Mouse (Mus musculus): Measurements from ENCODE around the gene Pafah1b3. TPM values are rescaled to one million over a fixed set of nuclear protein-coding genes. Genes with fewer than 3 reads are reported as not detected.
A peak's percentile ranks its signal among the peaks of the same experiment; 100 is the strongest.

The Pafah1b3 gene
- polyA plus RNA-seq, 1 experiment from 2014 or later: 556 TPM

DNA sequence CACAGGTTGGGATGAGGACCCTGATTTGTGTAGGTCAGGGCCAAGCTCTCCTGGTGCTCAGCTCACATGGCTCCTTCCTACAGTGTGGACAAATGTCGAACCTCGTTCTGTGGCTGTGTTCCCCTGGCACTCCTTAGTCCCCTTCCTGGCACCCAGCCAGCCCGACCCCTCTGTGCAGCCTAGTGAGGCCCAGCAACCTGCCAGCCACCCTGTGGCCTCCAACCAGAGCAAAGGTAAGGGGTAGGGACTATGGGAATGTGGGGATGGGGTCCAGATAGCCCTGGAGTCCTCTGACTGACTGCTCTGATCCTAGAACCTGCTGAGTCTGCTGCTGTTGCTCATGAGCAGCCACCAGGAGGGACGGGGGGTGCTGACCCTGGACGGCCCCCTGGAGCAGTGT, 13.0 kb downstream of the Pafah1b3 start:
- Histone ChIP-seq H3K4me1 (replicated peaks; ENCODE audit: control insufficient read depth, insufficient read depth, low read length) (peaks cover 42% of the 10 kb centered on the region), H3K4me2 (ENCODE audit: low read length) (peak overlapping the region; percentile 93; the same call in 1 of the 2 replicates), H3K36me3 (ENCODE audit: control insufficient read depth, insufficient read depth) (peaks cover 45% of the 10 kb centered on the region), H3K4me3 (replicated peaks; ENCODE audit: low read length) (no peak overlapping the region), H3K27ac (ENCODE audit: low read length) (no peak overlapping the region), H3K9ac (replicated peaks; ENCODE audit: low read depth, low read length) (peak overlapping the region; percentile 31; the same call in 1 of the 2 replicates), H3K9me3 (ENCODE audit: control insufficient read depth, low read length) (no peaks in the 10 kb centered on the region), H3K27me3 (replicated peaks; ENCODE audit: control insufficient read depth, insufficient read depth, low read length) (no peaks in the 10 kb centered on the region)
- no peak for ATAC-seq
- WGBS: 42% methylated on average over 5 of the region's 5 CpGs

DNA sequence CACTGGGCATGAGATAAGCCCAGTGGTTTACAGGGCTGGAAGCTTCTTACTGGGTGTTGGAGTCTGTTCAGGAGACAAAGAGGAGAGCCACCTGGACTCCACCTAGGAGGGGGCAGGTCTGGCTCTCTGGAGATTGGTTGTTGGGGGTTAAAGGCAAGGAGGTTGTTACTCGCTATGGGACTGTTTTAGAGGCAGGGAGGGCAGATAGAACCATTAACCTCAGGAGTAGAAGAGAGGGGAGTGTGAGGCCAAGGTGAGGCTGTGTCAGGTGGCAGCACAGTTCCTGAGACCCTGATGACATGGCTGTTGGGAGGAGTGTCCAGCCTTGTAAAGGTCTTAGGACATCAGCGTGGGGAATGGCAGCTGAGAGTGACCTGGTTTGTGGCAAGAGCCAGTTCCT, 13.6 kb downstream of the Pafah1b3 start:
- Histone ChIP-seq H3K4me2 (ENCODE audit: low read length) (peak overlapping the region; percentile 93), H3K27me3 (replicated peaks; ENCODE audit: control insufficient read depth, insufficient read depth, low read length) (no peaks in the 10 kb centered on the region), H3K27ac (ENCODE audit: low read length) (peak overlapping the region; percentile 35; the same call in 1 of the 2 replicates), H3K4me1 (replicated peaks; ENCODE audit: control insufficient read depth, insufficient read depth, low read length) (peaks cover 46% of the 10 kb centered on the region), H3K9ac (replicated peaks; ENCODE audit: low read depth, low read length) (peak overlapping the region; percentile 85), H3K4me3 (replicated peaks; ENCODE audit: low read length) (peak overlapping the region; percentile 67), H3K36me3 (ENCODE audit: control insufficient read depth, insufficient read depth) (peaks cover 39% of the 10 kb centered on the region), H3K9me3 (ENCODE audit: control insufficient read depth, low read length) (no peaks in the 10 kb centered on the region)
- WGBS: 52% methylated on average over 2 of the region's 2 CpGs
- ATAC-seq: no peak

DNA sequence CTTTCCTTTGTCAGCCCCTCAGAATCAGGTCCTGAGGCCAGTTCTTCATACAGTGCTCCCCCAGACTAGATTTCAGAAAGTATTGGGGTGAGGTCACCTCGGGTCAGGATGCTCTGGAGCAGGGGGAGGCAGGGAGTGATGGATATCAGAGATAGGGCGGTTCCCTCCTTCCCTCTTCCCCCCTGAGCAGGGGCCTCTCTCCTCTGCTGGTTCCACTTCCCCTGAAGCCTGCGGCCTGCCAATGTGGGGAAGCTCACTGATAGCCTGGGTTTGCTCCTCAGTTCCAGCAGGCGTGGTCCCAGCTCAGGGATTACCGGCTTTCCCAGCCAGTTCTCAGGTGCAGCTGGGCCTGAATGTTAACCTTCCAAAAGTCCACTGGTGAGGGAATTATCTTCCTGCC, 14.1 kb downstream of the Pafah1b3 start:
- peak overlapping the region; percentile 85 for H3K9ac ChIP-seq (replicated peaks; ENCODE audit: low read depth, low read length)
- peaks cover 46% of the 10 kb centered on the region for H3K4me1 ChIP-seq (replicated peaks; ENCODE audit: control insufficient read depth, insufficient read depth, low read length)
- H3K9me3 ChIP-seq (ENCODE audit: control insufficient read depth, low read length): no peaks in the 10 kb centered on the region
- H3K27ac ChIP-seq (ENCODE audit: low read length): peak overlapping the region; percentile 97
- H3K4me3 ChIP-seq (replicated peaks; ENCODE audit: low read length): peak overlapping the region; percentile 67
- ATAC-seq: no peak
- peak overlapping the region; percentile 93 for H3K4me2 ChIP-seq (ENCODE audit: low read length)
- no peaks in the 10 kb centered on the region for H3K27me3 ChIP-seq (replicated peaks; ENCODE audit: control insufficient read depth, insufficient read depth, low read length)
- WGBS: 10% methylated on average over 5 of the region's 5 CpGs
- peaks cover 33% of the 10 kb centered on the region for H3K36me3 ChIP-seq (ENCODE audit: control insufficient read depth, insufficient read depth)

DNA sequence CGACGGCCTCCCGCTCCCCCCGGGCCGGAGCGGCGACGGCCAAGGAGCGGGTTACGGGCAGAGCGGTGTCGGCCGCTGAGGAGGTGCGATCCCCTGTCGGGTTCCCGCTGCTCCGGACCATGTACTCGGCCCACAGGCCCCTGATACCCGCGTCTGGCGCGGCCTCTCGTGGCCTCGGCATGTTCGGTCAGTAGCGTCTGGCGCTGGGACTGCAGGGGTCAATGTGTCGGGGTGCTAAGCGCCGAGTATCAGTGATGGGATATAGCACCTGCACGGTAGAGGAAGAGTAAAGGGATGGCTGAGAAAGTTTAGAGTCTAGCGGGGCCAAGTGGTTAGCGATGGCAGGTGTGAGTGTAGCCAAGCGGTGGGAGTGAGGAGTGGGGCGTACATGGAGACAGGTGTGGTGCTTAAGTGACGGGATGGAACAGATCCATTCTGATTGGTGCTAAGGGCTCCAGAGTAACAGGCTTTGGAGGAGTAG, 15.0 kb downstream of the Pafah1b3 start:
- 0% methylated on average over 28 of the region's 36 CpGs for WGBS
- Histone ChIP-seq H3K4me3 (replicated peaks; ENCODE audit: low read length) (peak overlapping the region; percentile 67), H3K27me3 (replicated peaks; ENCODE audit: control insufficient read depth, insufficient read depth, low read length) (no peaks in the 10 kb centered on the region), H3K36me3 (ENCODE audit: control insufficient read depth, insufficient read depth) (peaks cover 25% of the 10 kb centered on the region), H3K27ac (ENCODE audit: low read length) (peak overlapping the region; percentile 97), H3K4me2 (ENCODE audit: low read length) (peak overlapping the region; percentile 93), H3K4me1 (replicated peaks; ENCODE audit: control insufficient read depth, insufficient read depth, low read length) (peaks cover 50% of the 10 kb centered on the region), H3K9ac (replicated peaks; ENCODE audit: low read depth, low read length) (peak overlapping the region; percentile 85), H3K9me3 (ENCODE audit: control insufficient read depth, low read length) (no peaks in the 10 kb centered on the region)
- ATAC-seq: no peak

DNA sequence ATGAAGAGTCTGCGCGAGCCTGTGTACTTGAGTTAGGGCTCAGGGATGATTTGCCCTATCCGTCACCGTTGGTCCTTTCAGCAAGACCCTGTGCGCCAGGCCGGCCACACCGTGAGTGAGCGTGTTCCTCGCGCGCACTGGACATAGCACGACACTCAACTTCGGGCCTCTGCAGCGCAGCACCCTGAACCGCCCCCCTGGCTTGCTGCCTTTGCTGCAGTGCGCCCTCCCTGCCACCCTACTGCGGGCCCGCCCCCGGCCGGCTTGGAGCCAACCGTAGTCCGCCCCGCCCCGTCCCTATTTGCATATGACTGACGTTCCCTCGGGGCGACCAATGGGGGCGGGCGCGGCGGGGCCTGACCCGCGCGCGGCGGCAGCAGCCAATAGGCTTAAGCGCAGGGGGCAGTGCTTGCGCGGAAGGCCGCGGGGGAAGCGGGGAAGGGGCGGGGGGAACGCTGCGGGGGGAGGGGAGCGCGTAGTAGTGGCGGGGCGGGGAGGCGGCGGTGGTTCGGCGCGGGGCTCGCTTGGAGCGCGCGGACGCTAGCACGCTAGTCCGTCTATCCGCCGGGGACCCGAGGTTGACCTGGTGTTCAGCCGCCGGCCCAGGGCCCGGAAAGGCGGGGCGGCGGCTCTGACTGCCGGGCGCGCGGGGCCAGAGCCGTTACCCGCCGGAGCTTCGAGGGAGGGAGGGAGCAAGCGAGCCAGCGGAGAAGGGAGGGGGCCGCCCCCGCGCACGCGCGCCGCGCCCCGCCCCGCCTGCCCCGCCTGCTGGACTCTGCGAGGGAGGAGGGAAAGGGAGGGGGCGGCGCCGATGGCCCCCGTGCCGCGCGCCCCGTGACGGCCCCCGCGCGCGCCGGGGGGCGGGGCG, 15.8 kb downstream of the Pafah1b3 start:
- Histone ChIP-seq H3K4me2 (ENCODE audit: low read length) (peak overlapping the region; percentile 93), H3K27ac (ENCODE audit: low read length) (peak overlapping the region; percentile 100), H3K36me3 (ENCODE audit: control insufficient read depth, insufficient read depth) (peaks cover 17% of the 10 kb centered on the region), H3K9me3 (ENCODE audit: control insufficient read depth, low read length) (no peaks in the 10 kb centered on the region), H3K4me1 (replicated peaks; ENCODE audit: control insufficient read depth, insufficient read depth, low read length) (peaks cover 55% of the 10 kb centered on the region), H3K9ac (replicated peaks; ENCODE audit: low read depth, low read length) (peak overlapping the region; percentile 85), H3K27me3 (replicated peaks; ENCODE audit: control insufficient read depth, insufficient read depth, low read length) (no peaks in the 10 kb centered on the region), H3K4me3 (replicated peaks; ENCODE audit: low read length) (peak overlapping the region; percentile 67)
- WGBS: under 1% methylated on average over 69 of the region's 108 CpGs
- peak; percentile 66 for ATAC-seq

DNA sequence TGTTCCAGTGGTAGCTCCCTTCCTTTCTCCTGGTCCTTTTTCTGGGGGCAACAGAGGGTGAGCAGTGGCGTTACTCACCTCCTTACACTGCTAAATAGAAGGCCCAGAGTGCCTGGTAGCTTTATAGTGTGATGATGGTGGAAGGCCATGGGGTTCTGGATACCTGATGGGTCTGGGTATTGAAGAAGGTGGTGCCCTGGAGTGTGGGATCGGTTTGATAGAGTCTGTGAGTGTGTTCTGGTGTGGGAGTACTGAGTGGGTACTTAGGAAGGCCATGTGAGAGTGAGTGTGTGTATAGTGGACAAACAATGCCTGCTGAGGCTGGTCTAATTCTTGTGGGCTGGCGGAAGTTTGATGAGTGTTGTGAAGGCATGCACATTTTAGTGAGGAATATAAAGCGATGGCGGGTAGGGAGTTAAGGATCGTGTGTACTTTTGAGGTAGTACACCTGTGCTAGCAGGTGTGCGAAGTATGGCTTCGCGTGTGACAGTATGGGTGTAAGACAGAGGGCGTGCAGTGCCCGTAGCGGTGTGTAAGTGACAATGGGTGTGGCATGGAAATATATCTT, 16.5 kb downstream of the Pafah1b3 start:
- Histone ChIP-seq H3K9me3 (ENCODE audit: control insufficient read depth, low read length) (no peaks in the 10 kb centered on the region), H3K36me3 (ENCODE audit: control insufficient read depth, insufficient read depth) (peaks cover 13% of the 10 kb centered on the region), H3K27ac (ENCODE audit: low read length) (peak overlapping the region; percentile 100), H3K27me3 (replicated peaks; ENCODE audit: control insufficient read depth, insufficient read depth, low read length) (no peaks in the 10 kb centered on the region), H3K4me3 (replicated peaks; ENCODE audit: low read length) (peak overlapping the region; percentile 67), H3K9ac (replicated peaks; ENCODE audit: low read depth, low read length) (peak overlapping the region; percentile 55), H3K4me1 (replicated peaks; ENCODE audit: control insufficient read depth, insufficient read depth, low read length) (peaks cover 56% of the 10 kb centered on the region), H3K4me2 (ENCODE audit: low read length) (peak overlapping the region; percentile 80)
- ATAC-seq: peak; percentile 7; the same call in 1 of the 2 replicates
- 14% methylated on average over 12 of the region's 12 CpGs for WGBS

DNA sequence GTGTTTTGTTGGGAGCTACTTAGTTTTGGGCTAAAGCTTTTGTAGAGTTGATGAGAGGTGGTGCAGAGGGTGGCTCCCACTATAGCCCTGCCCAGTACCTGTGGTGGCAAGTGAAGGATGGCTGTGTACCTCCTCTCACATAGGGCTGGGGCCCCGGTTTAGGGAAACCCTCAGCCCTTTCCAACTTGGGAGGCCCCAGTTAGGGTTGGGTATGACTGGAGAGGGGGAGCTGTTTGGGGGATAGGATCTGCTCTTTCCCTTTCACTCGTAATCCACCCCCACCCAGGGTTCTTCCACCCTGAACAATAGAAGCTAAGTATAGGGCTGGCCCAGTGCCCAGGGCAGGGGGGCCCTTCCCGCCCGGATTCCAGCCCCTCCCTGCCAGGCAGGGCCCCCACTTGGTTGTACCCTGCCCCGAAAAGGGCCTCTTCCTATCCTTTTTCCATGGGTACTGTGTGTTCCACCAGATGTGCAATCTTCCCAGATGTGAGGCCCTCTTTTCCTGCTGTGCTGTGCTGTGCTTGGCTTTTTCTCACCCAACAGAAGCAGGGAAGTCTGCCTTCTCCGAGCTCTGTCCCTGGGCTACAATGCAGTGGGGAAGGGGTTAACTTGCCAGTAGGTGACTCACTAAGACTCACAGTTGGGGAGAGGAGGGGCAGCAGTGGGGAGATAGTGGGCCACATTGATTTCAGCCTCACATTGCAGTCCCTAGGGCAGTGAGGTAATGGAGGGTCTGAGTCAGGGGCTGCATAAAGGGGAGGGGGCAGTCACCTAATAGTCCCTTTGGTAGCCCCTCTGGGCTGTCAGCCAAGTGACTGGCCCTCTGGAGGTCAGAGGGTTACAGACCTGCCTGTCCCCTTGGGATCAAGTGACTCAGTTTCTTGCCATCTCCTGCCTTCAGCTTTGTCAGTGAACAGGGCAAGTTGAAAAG, 17.7 kb downstream of the Pafah1b3 start:
- Histone ChIP-seq H3K27me3 (replicated peaks; ENCODE audit: control insufficient read depth, insufficient read depth, low read length) (no peaks in the 10 kb centered on the region), H3K9ac (replicated peaks; ENCODE audit: low read depth, low read length) (peak overlapping the region; percentile 78), H3K9me3 (ENCODE audit: control insufficient read depth, low read length) (no peaks in the 10 kb centered on the region), H3K27ac (ENCODE audit: low read length) (peak overlapping the region; percentile 100), H3K4me2 (ENCODE audit: low read length) (peak overlapping the region; percentile 80), H3K4me1 (replicated peaks; ENCODE audit: control insufficient read depth, insufficient read depth, low read length) (peaks cover 66% of the 10 kb centered on the region), H3K36me3 (ENCODE audit: control insufficient read depth, insufficient read depth) (peaks cover 2% of the 10 kb centered on the region; the same call in 1 of the 2 replicates), H3K4me3 (replicated peaks; ENCODE audit: low read length) (peak overlapping the region; percentile 67)
- 1% methylated on average over 6 of the region's 6 CpGs for WGBS
- ATAC-seq: no peak

DNA sequence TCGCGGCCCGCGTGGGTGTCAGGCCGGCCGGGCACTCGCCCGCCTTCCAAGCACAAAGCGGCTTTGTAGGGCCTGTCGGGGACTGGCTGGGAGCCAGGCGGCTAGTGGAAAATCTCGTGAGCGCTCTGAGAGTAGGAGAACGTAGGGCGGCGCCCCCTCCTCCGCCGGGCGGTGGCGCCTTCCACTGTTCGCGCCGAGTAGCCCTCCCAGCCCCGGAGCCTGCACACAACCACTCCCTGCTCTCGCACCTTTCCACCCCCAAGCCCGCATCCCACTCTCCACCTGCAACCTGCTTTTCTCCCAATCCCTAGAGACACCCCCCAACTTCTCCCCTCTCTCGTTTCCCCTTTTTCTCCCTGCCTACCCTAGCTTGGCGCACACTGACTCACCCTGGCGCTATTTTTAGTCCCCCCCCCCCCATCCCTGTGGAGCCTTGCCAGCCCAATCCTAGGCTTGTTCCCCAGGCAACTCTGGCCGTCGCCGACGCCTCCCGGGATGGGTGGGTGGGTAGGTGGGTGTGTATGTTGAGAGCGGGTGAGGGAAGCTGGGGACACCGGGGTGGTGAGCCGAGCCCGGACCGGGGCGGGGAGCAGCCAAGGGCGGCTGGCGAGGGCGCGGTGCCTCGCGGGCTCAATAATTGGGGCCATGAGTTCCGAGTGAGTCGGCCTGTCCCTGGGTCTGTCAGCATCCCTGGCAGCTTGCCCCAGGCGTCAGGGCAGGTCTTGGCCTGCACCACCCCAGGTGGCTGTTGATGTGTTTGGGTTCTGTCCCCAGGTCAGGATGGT, 18.5 kb downstream of the Pafah1b3 start:
- peaks cover 62% of the 10 kb centered on the region for H3K4me1 ChIP-seq (replicated peaks; ENCODE audit: control insufficient read depth, insufficient read depth, low read length)
- H3K4me2 ChIP-seq (ENCODE audit: low read length): peak overlapping the region; percentile 80
- peak overlapping the region; percentile 100 for H3K27ac ChIP-seq (ENCODE audit: low read length)
- H3K9ac ChIP-seq (replicated peaks; ENCODE audit: low read depth, low read length): peak overlapping the region; percentile 78
- H3K9me3 ChIP-seq (ENCODE audit: control insufficient read depth, low read length): no peaks in the 10 kb centered on the region
- H3K27me3 ChIP-seq (replicated peaks; ENCODE audit: control insufficient read depth, insufficient read depth, low read length): no peaks in the 10 kb centered on the region
- under 1% methylated on average over 48 of the region's 49 CpGs for WGBS
- peak overlapping the region; percentile 67 for H3K4me3 ChIP-seq (replicated peaks; ENCODE audit: low read length)
- no peaks in the 10 kb centered on the region for H3K36me3 ChIP-seq (ENCODE audit: control insufficient read depth, insufficient read depth)
- peak; percentile 61 for ATAC-seq
